Mouse (Mus musculus) testis, adult 2 months (tissue): ENCODE results near the gene Gm21936. TPM values are rescaled to one million over a fixed set of nuclear protein-coding genes. Genes with fewer than 3 reads are reported as not detected.
"Not testable (repeated sequence)": the region's sequence is repeated elsewhere in the genome, so short reads cannot be mapped to it uniquely, and the experiment has no call there.

ENCODE experiments used
- H3K27ac ChIP-seq: fragments of 200-500 bp; 2 replicates; pipeline ENCODE4 v1.5.1; 2012; ENCODE audit warnings: low read depth, low read length; ENCODE audit not compliant: control insufficient read depth, insufficient read depth
- H3K27me3 ChIP-seq: fragments of 200-500 bp; 2 replicates; pipeline ENCODE4 v1.6.1; 2012; ENCODE audit warnings: mild to moderate bottlenecking, low read length, moderate library complexity; ENCODE audit not compliant: control insufficient read depth, insufficient read depth
- H3K36me3 ChIP-seq: fragments of 200-500 bp; 2 replicates; pipeline ENCODE4 v1.6.1; 2012; ENCODE audit warnings: mild to moderate bottlenecking, low read length; ENCODE audit not compliant: control insufficient read depth, insufficient read depth
- H3K4me1 ChIP-seq: fragments of 200-500 bp; 2 replicates; pipeline ENCODE4 v1.6.1; 2012; ENCODE audit warnings: low read length; ENCODE audit not compliant: control insufficient read depth, insufficient read depth
- H3K4me3 ChIP-seq: fragments of 200-500 bp; 2 replicates; pipeline ENCODE4 v1.5.1; 2012; ENCODE audit warnings: low read depth, mild to moderate bottlenecking, low read length, moderate library complexity, mixed read lengths; ENCODE audit not compliant: control insufficient read depth
- polyA plus RNA-seq: library from polyadenylated mRNA; depleted of rRNA; stranded (reverse); fragments of >200 nt; gene quantifications from 2 replicates; pipeline ENCODE4 v1.2.3, GENCODE M21; 2012; rRNA removed

The Gm21936 gene
- polyA plus RNA-seq = not detected in 2 replicates

GRCm38 (mm10) chr12:87795212-87795611, at the start of gene Gm21936:
Gm21936 (plus strand) TSS chr12:87795512.
- H3K4me1 ChIP-seq, H3K4me3 ChIP-seq, H3K27me3 ChIP-seq, H3K36me3 ChIP-seq, H3K27ac ChIP-seq: not testable (repeated sequence)

GRCm38 (mm10) chr12:87775655-87776054, 19.7 kb upstream of the Gm21936 start, which contains the start of gene Gm21319:
Gm21319 (minus strand) TSS chr12:87775755.
- not testable (repeated sequence) for H3K27ac ChIP-seq, H3K27me3 ChIP-seq, H3K36me3 ChIP-seq, H3K4me1 ChIP-seq, H3K4me3 ChIP-seq

- not testable (repeated sequence) for H3K27ac ChIP-seq, H3K4me1 ChIP-seq, H3K27me3 ChIP-seq
Observed at GRCm38 (mm10) chr12:87797971-87798370, 2.7 kb downstream of the Gm21936 start.

GRCm38 (mm10) chr12:87816277-87816676, 21.0 kb downstream of the Gm21936 start, which contains the start of gene BB287469:
BB287469 (plus strand) TSS chr12:87816577.
- not testable (repeated sequence) for H3K27ac ChIP-seq, H3K36me3 ChIP-seq, H3K4me3 ChIP-seq, H3K27me3 ChIP-seq, H3K4me1 ChIP-seq

More at GRCm38 (mm10) chr12:87797971-87798370, 2.7 kb downstream of the Gm21936 start:
- not testable (repeated sequence) for H3K4me3 ChIP-seq, H3K36me3 ChIP-seq

GRCm38 (mm10) chr12:87842239-87842638, 46.9 kb downstream of the Gm21936 start, which contains the start of gene Gm2001:
Gm2001 (minus strand) TSS chr12:87842339.
- H3K27ac ChIP-seq, H3K4me1 ChIP-seq, H3K36me3 ChIP-seq, H3K4me3 ChIP-seq, H3K27me3 ChIP-seq: not testable (repeated sequence)

Other genes with a start within 250 kb of the Gm21936 start
- 0.15 and 0.18 TPM in 2 replicates for gene Oog1, start 192.8 kb upstream of the Gm21936 start, polyA plus RNA-seq
- gene Gm4027, start 176.6 kb upstream of the Gm21936 start, polyA plus RNA-seq = 1.7 and 2.0 TPM in 2 replicates
- gene Gm16381, start 150.9 kb upstream of the Gm21936 start, polyA plus RNA-seq = not detected in 2 replicates
- gene Gm21319, start 19.8 kb upstream of the Gm21936 start, polyA plus RNA-seq = not detected in 2 replicates
- 0.46 and 1.4 TPM in 2 replicates for gene BB287469, start 21.1 kb downstream of the Gm21936 start, polyA plus RNA-seq
- not detected in 2 replicates for gene Gm2001, start 46.8 kb downstream of the Gm21936 start, polyA plus RNA-seq
- not detected in 2 replicates for gene Gm2016, start 78.6 kb downstream of the Gm21936 start, polyA plus RNA-seq
- not detected in 2 replicates for gene Gm2022, start 99.9 kb downstream of the Gm21936 start, polyA plus RNA-seq
- not detected in 2 replicates for gene Gm2035, start 124.3 kb downstream of the Gm21936 start, polyA plus RNA-seq
- gene Gm2042, start 158.6 kb downstream of the Gm21936 start, polyA plus RNA-seq = 0.49 TPM in 1 of 2 replicates, not detected in the other
- gene Gm2075, start 216.3 kb downstream of the Gm21936 start, polyA plus RNA-seq = not detected in 2 replicates
- gene Gm6803, start 223.3 kb downstream of the Gm21936 start, polyA plus RNA-seq = not detected in 2 replicates
- gene Gm2056, start 231.5 kb downstream of the Gm21936 start, polyA plus RNA-seq = not detected in 2 replicates